Mouse (Mus musculus) CD4-positive helper T cell, adult 2 months (primary cell): ENCODE results near the gene Hao1.

Experiments
- DNase-seq: peaks from one replicate; pipeline ENCODE4 v3.0.0-alpha.2; 2012; ENCODE audit warnings: low read depth, missing footprints, low spot score

Gene Hao1

DNA sequence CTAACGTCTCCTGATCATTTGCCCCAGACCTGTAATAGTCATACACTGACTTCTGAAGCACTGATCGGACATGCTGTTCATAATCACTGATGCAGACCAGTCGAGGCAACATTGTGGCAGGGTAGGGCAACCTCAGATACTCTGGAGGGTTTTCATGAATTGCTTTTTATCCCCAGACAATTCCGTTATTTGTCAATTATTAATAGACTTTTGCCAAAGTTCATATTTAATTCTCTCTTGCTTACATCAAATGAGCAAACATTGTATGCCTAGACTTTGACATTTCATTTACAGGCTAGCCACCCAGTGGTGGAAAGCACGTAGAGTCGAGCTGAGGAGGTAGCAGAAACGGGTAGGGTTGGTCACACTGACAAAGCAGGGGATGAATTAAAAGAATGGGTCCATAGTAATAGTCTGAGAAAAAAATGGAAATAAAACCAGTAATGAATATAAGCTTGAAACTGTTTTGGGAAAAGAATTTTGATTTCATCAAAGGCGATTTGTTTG lies at the start of gene Hao1:
Gene Hao1 (minus strand): TSS at position 148 of the 507 bp plus-strand sequence.
- no peak for DNase-seq

GRCm38 (mm10) chr2:134591081-134591694 lies 37.0 kb upstream of the Hao1 start:
- DNase-seq: no peak

GRCm38 (mm10) chr2:134585243-134585642 lies 31.1 kb upstream of the Hao1 start:
- no peak for DNase-seq

DNA sequence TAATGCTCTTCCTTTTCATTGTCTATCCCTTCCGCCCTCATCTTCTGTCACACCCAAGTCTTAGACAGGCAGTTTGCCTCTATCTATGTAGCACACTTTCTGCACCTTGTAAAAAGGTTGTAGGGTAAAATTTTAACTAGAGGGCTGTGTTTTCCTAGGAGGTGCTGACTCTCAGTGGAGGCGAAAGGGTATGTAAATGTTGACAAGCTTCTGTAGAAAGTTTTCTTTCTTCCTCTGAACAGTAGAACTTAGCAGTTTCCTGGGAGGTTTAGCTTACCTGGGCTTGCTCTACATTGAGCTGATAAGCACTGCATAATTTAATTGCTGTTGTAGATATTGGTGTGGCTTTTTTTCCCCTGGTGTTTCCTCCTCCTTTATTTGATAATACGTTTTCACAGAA lies 5.3 kb upstream of the Hao1 start:
- no peak for DNase-seq

GRCm38 (mm10) chr2:134552358-134552757 lies 1.8 kb downstream of the Hao1 start:
- no peak for DNase-seq

DNA sequence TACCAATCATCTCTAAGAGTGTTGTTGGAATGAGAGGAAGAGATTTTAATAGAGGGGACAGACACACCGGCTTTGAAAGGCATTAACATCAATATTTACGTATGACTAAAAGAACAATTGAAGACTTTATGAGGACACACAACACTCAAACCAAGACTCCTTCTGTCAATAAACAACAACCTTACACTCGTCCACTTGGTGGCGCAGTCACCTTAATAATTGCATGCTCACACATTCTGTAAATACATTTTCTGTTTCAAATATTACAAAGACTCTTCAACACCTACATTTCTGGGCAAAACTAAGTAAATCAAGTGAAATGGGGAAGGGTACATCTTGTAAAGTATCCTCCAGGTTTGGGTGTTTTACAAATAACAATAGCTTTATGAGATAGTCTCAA lies 4.4 kb downstream of the Hao1 start:
- peak; percentile 38 for DNase-seq

DNA sequence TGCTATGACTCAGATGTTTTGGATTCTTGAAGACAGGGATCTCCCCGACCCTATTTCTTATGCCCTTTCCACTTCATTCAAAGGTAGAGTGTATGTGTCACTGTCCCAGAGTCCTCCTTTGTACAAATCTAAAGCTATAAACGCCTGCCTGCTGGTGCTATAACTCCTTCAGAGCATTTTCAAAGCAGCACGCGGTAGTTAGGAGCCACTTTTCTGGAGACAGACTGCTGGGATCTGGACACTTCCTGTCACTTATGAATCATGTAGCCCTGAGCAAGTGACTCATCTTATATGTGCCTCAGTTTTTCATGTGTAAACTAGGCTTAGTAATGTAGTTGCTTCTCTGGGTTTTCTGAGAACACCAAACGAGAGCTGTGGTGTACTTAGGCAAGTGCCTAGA lies 9.1 kb downstream of the Hao1 start:
- DNase-seq: no peak

DNA sequence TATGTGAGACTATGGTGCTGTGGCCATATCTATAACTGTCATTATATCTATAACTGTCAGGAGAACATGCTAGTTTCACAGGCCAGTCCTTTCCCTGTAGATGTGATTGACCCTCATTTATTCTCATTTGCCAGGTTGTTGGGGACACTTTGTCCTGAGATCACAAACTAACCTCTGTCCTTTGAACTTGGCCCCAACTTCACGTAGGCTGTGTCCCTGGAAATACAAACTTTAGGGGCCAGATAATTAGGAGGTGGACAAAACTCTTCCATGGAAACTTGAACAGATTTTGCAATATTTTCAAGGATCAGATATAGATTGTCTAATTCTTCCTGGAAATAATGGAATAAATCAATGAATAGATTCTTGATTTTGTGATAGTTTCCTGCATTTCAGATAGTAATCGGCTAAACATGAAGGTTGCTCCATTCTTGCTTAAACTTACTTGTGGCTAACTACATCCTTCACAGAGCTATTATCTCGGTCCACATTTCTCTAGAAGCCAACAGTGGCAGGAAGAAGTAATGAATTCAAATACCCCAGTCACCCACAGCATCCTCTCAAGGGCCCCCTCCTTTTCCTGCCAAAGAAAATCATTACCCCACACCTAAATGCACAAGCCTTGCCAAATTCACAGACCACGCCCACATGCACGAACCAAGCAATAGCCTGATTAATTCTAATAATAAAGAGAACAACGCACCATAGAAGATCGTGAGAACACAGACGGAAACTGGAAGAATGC lies 9.7 kb downstream of the Hao1 start:
- DNase-seq: no peak

GRCm38 (mm10) chr2:134543501-134543900 lies 10.7 kb downstream of the Hao1 start:
- no peak for DNase-seq

- DNase-seq: no peak
These were observed 13.1 kb downstream of the Hao1 start for GRCm38 (mm10) chr2:134541019-134541418.

DNA sequence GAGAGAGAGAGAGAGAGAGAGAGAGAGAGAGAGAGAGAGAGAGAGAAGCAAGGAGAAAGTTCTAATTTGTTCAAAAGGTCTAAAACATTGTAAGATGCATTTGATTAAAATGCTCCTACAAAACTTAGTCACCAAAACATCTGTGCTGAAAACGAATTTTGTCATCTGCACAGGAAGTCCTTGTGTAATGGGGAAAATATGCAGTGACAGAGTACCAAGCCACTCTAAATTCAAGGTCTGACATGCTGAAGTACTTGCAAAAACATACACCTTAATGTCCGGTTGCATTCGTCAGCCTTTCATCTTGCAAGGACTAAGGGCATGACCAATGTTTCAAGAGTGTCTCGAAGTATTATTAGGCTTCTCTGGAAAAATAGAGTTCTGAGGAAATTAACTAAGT lies 15.7 kb downstream of the Hao1 start:
- no peak for DNase-seq

GRCm38 (mm10) chr2:134528122-134528810 lies 25.9 kb downstream of the Hao1 start:
- DNase-seq: no peak

GRCm38 (mm10) chr2:134527419-134528114 lies 26.6 kb downstream of the Hao1 start:
- DNase-seq: no peak

DNA sequence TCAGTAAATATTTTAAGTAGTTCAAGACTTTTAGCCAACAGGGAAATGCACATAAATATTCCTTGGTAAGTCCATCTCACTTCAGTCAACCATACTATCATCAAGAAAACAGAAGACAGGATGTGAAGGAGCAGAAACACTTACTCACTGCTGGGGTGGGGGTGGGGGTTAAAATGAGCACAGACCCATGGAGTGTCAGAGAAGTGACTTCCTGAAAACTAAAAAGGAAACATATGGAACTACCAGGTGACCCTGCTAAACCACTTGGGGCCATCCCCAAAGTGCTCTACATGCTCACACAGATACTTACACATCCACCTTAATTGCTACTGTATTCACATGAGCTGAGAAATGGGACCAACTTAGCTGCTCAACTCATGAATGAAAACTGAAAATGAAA lies 36.1 kb downstream of the Hao1 start:
- DNase-seq: no peak

GRCm38 (mm10) chr2:134499777-134500176 lies 54.4 kb downstream of the Hao1 start:
- DNase-seq: no peak

DNA sequence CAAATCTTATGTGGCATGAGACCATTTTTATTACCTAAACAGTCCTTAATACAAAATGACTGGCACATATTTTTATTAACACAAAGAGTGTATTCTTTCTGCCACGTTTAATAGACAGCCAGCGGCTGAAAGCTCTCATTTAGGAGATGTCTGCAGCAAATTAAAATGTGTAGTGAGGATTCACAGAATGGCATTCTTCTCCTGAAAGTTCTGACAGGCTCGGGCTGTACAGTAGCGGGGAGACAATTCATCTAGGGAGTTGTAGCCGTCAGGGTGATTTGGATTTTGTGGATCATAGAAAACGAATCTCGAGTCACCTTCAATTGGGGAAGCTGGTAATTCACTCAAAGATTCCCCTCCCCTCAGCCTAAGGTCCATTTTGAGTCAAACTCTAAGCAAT lies 55.7 kb downstream of the Hao1 start:
- no peak for DNase-seq

- DNase-seq: no peak
These were observed 65.5 kb downstream of the Hao1 start for GRCm38 (mm10) chr2:134488671-134489070.

- DNase-seq: no peak
These were observed 67.9 kb downstream of the Hao1 start for GRCm38 (mm10) chr2:134486055-134486834.

DNA sequence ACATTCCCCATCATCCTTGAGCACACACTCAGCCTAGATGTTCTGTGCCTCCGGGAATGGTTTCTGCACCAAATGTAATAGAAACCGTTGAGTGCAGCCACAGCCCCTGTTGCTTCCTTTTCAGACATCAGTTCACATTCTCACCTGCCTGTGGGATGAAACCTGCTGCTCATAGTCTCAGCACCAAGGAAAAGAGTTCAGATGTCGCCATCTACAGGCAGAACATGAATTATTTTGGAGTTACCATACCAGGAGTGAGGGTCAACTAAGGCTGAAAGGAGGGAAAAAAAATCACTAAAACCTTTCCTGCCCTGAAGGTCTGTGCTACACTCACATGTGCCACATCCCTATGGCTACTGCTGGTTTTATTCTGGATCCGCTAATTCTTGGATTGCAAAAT lies 71.5 kb downstream of the Hao1 start:
- DNase-seq: no peak

- no peak for DNase-seq
These were observed 72.4 kb downstream of the Hao1 start for GRCm38 (mm10) chr2:134481759-134482158.

- no peak for DNase-seq
These were observed 73.0 kb downstream of the Hao1 start for GRCm38 (mm10) chr2:134481174-134481573.
